Mouse (Mus musculus) cortical plate, adult 2 months (tissue): ENCODE data around the gene Akr1b10. TPM values are rescaled to one million over a fixed set of nuclear protein-coding genes. Genes with fewer than 3 reads are reported as not detected.

Experiments used
- H3K27ac ChIP-seq: fragments of 200-500 bp; 2 replicates; pipeline ENCODE4 v1.5.1; 2012; ENCODE audit warnings: low read length, control low read depth, inconsistent platforms; ENCODE audit not compliant: insufficient read depth
- H3K4me1 ChIP-seq: fragments of 200-500 bp; 2 replicates; pipeline ENCODE4 v1.6.1; 2011; ENCODE audit warnings: low read length; ENCODE audit not compliant: control insufficient read depth, insufficient read depth
- H3K4me3 ChIP-seq: fragments of 200-500 bp; 2 replicates; pipeline ENCODE4 v1.5.1; 2011; ENCODE audit warnings: mild to moderate bottlenecking, low read length, control low read depth; ENCODE audit not compliant: insufficient read depth
- CTCF ChIP-seq: fragments of 200-500 bp; IDR thresholded peaks from 2 replicates; pipeline ENCODE4 v1.5.1; 2011; ENCODE audit warnings: mild to moderate bottlenecking, control low read depth, low read length; ENCODE audit not compliant: insufficient read depth; ENCODE audit errors: extremely low read depth
- POLR2A ChIP-seq: fragments of 200-500 bp; IDR thresholded peaks from 2 replicates; pipeline ENCODE4 v1.6.1; 2011; ENCODE audit warnings: mild to moderate bottlenecking, low read length, control low read depth; ENCODE audit not compliant: insufficient read depth; ENCODE audit errors: extremely low read depth
- polyA plus RNA-seq: library from polyadenylated mRNA; depleted of rRNA; stranded (reverse); fragments of >200 nt; gene quantifications from 2 replicates; pipeline ENCODE4 v1.2.3, GENCODE M21; 2012; rRNA removed

Akr1b10 gene
- polyA plus RNA-seq, 1 experiment, result 29.7 TPM

GRCm38 (mm10) chr6:34443791-34444190 is 59.8 kb downstream of the Akr1b10 start:
- H3K4me3 ChIP-seq, result no peak overlapping the region
- TF ChIP-seq CTCF (no peak), POLR2A (no peak)
- H3K4me1 ChIP-seq, result no peaks in the 10 kb centered on the region
- no peak overlapping the region for H3K27ac ChIP-seq

Other genes with a start within 250 kb of the Akr1b10 start
- 52.2 and 54.8 TPM in 2 replicates for gene Slc35b4, start 207.1 kb upstream of the Akr1b10 start, polyA plus RNA-seq
- gene Akr1b3, start 66.7 kb upstream of the Akr1b10 start, polyA plus RNA-seq, result 89.9 and 97.8 TPM in 2 replicates
- 1.8 and 2.2 TPM in 2 replicates for gene Akr1b8, start 30.1 kb upstream of the Akr1b10 start, polyA plus RNA-seq
- gene Akr1b7, start 28.1 kb downstream of the Akr1b10 start, polyA plus RNA-seq, result 0.10 TPM in 1 of 2 replicates, not detected in the other
- gene Bpgm, start 92.0 kb downstream of the Akr1b10 start, polyA plus RNA-seq, result 91.0 and 91.1 TPM in 2 replicates
- 20.6 and 20.8 TPM in 2 replicates for gene Cald1, start 214.3 kb downstream of the Akr1b10 start, polyA plus RNA-seq